Comparison of ENCODE assay signal across 33 mouse cellular contexts in the genomic region with DNA sequence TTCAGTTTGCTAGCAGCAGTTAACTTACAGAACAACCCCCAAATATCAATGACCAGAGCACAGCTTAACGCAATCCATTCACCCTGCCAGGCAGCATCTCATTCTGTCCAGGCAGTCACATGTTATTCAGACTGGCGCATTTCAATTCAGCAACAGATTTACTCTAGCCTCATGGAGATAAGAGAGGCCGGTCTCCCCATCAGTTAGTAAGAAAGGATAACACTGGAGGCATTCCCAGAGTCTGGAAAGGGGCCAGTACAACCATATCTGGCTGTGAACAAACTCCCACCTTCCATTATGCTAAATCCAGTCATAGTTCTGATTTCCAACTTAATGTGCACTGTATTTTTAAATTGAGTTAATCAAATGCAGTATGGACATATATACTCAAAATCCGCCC. TPM values are rescaled to one million over a fixed set of nuclear protein-coding genes. Genes with fewer than 3 reads are reported as not detected.
A peak's percentile ranks its signal among the peaks of the same experiment; 100 is the strongest.
DNase-seq lines count a peak whose midpoint lies in the region; ATAC-seq and TF ChIP-seq lines count a peak whose summit lies in the region.
"Had no signal": no experiment of that assay in that cellular context is flagged by ENCODE, and none has a peak within 500 bp of the region (broad histone marks: within the 10 kb centered on the region; RNA-seq: fewer than 3 reads in every experiment).

No protein-coding gene starts in this region.

- ATAC-seq in heart, embryonic 15.5 days (replicated peaks; ENCODE audit: insufficient number of reproducible peaks, insufficient read depth, low FRiP score, low read depth) = no peak
- no peak for ATAC-seq in midbrain, embryonic 13.5 days
- no peak for ATAC-seq in midbrain, postnatal 0 days (ENCODE audit: low FRiP score)
- ATAC-seq: forebrain, embryonic 16.5 days; intestine, embryonic 16.5 days; lung, postnatal 0 days; Patski had no signal

- H3K36me3 ChIP-seq in heart, embryonic 15.5 days = peaks cover 52% of the 10 kb centered on the region
- peaks cover 2% of the 10 kb centered on the region for H3K36me3 ChIP-seq in heart, adult 2 months (ENCODE audit: control insufficient read depth, insufficient read depth, low read length)
- peaks cover 65% of the 10 kb centered on the region for H3K36me3 ChIP-seq in midbrain, embryonic 13.5 days
- peaks cover 58% of the 10 kb centered on the region for H3K36me3 ChIP-seq in midbrain, postnatal 0 days (ENCODE audit: insufficient read depth, low read length)

- H3K27ac ChIP-seq in heart, embryonic 15.5 days = peak overlapping the region; percentile 39
- no peak overlapping the region for H3K27ac ChIP-seq in heart, adult 2 months
- no peak overlapping the region for H3K27ac ChIP-seq in midbrain, embryonic 13.5 days
- H3K27ac ChIP-seq in midbrain, postnatal 0 days (ENCODE audit: low read depth, low read length) = no peak overlapping the region
- H3K27ac ChIP-seq: gastrocnemius, adult 2 months; heart, embryonic 10.5 days; hindbrain, embryonic 13.5 days; kidney, postnatal 0 days; limb, embryonic 10.5 days; limb, embryonic 15.5 days; liver, embryonic 13.5 days; macrophage; neural tube, embryonic 15.5 days; stomach, postnatal 0 days had no signal

- 40% methylated on average over 4 of the region's 4 CpGs for WGBS in heart, embryonic 15.5 days
- 51% methylated on average over 4 of the region's 4 CpGs for WGBS in heart, adult 2 months
- 88% methylated on average over 4 of the region's 4 CpGs for WGBS in midbrain, embryonic 13.5 days
- WGBS in midbrain, postnatal 0 days = 76% methylated on average over 4 of the region's 4 CpGs

- intact Hi-C loops in heart, adult 2 months (cut with DNase I) = no loop called here

- H3K27me3 ChIP-seq in heart, embryonic 15.5 days = no peaks in the 10 kb centered on the region
- H3K27me3 ChIP-seq in heart, adult 2 months (ENCODE audit: control insufficient read depth, insufficient read depth, low read length) = no peaks in the 10 kb centered on the region
- H3K27me3 ChIP-seq in midbrain, embryonic 13.5 days = no peaks in the 10 kb centered on the region
- no peaks in the 10 kb centered on the region for H3K27me3 ChIP-seq in midbrain, postnatal 0 days (ENCODE audit: insufficient read depth, low read length)
- H3K27me3 ChIP-seq: hindbrain, embryonic 13.5 days; limb, embryonic 15.5 days; liver, embryonic 13.5 days; neural tube, embryonic 15.5 days; Patski had no signal

- peaks cover 2% of the 10 kb centered on the region; the same call in 1 of the 2 replicates for H3K79me2 ChIP-seq in heart, adult 2 months (replicated peaks; ENCODE audit: control insufficient read depth, insufficient read depth, low read length)

- TF ChIP-seq CTCF in heart, adult 2 months (IDR thresholded peaks at IDR 0.05) = no peak
- TF ChIP-seq CTCF in midbrain, postnatal 0 days (IDR thresholded peaks at IDR 0.05) = no peak

- no peaks in the 10 kb centered on the region for H3K9me3 ChIP-seq in heart, embryonic 15.5 days (replicated peaks)
- H3K9me3 ChIP-seq in midbrain, embryonic 13.5 days = no peaks in the 10 kb centered on the region
- no peaks in the 10 kb centered on the region for H3K9me3 ChIP-seq in midbrain, postnatal 0 days (ENCODE audit: low read length)
- H3K9me3 ChIP-seq: heart, embryonic 10.5 days; hindbrain, embryonic 13.5 days; limb, embryonic 10.5 days; limb, embryonic 15.5 days; liver, embryonic 13.5 days; neural tube, embryonic 15.5 days had no signal

- no peak for TF ChIP-seq EP300 in heart, adult 2 months (IDR thresholded peaks at IDR 0.05; ENCODE audit: insufficient read depth, low read depth, low read length)

- H3K9ac ChIP-seq in heart, embryonic 15.5 days = no peak overlapping the region
- no peak overlapping the region for H3K9ac ChIP-seq in heart, adult 2 months (ENCODE audit: low read depth, low read length)
- H3K9ac ChIP-seq in midbrain, embryonic 13.5 days (replicated peaks) = 0 out of 2 replicates have a peak overlapping the region, but pooled peaks have one; percentile 19
- no peak overlapping the region for H3K9ac ChIP-seq in midbrain, postnatal 0 days (replicated peaks; ENCODE audit: low read length, poor library complexity, severe bottlenecking)
- H3K9ac ChIP-seq: limb, embryonic 15.5 days; liver, embryonic 13.5 days; neural tube, embryonic 15.5 days had no signal

- no peak overlapping the region for H3K4me3 ChIP-seq in heart, embryonic 15.5 days
- no peak overlapping the region for H3K4me3 ChIP-seq in heart, adult 2 months
- no peak overlapping the region for H3K4me3 ChIP-seq in midbrain, embryonic 13.5 days (replicated peaks)
- no peak overlapping the region for H3K4me3 ChIP-seq in midbrain, postnatal 0 days (ENCODE audit: low read depth, low read length)
- H3K4me3 ChIP-seq: erythroblast, embryonic 14.5 days; gastrocnemius, adult 2 months; heart, embryonic 10.5 days; hindbrain, embryonic 13.5 days; limb, embryonic 10.5 days; limb, embryonic 15.5 days; liver, embryonic 13.5 days; neural tube, embryonic 15.5 days had no signal

- DNase-seq in heart, adult 11 months = peak; percentile 86
- no peak for DNase-seq in heart, postnatal 4 days
- DNase-seq in heart, adult 2 months = no peak
- DNase-seq in midbrain, postnatal 0 days (ENCODE audit: low spot score) = no peak
- DNase-seq in testis, postnatal 10 days (ENCODE audit: low spot score) = peak; percentile 36
- no peak for DNase-seq in thymus, postnatal 14 days
- DNase-seq: adrenal gland, postnatal 36 days; cerebellum, adult 2 months; cerebellum, postnatal 14 days; gastrocnemius, adult 2 months; gastrocnemius, postnatal 36 days; kidney, adult 8-10 months; kidney, postnatal 4 days; liver, embryonic 13.5 days; lung, adult 18-20 months; midbrain, embryonic 14.5 days; retina, postnatal 1 day; thymus, postnatal 25 days had no signal

- H3K4me1 ChIP-seq in heart, embryonic 15.5 days (replicated peaks) = peaks cover 52% of the 10 kb centered on the region
- H3K4me1 ChIP-seq in heart, adult 2 months (ENCODE audit: control insufficient read depth, insufficient read depth, low read length) = peaks cover 3% of the 10 kb centered on the region
- H3K4me1 ChIP-seq in midbrain, embryonic 13.5 days (replicated peaks) = peaks cover 30% of the 10 kb centered on the region
- no peaks in the 10 kb centered on the region for H3K4me1 ChIP-seq in midbrain, postnatal 0 days (ENCODE audit: insufficient read depth, low read length)

- no peak for TF ChIP-seq POLR2A in heart, adult 2 months (IDR thresholded peaks at IDR 0.05; ENCODE audit: insufficient read depth, low read depth, low read length)

- peak overlapping the region; percentile 5; the same call in 1 of the 2 replicates for H3K4me2 ChIP-seq in heart, embryonic 15.5 days
- H3K4me2 ChIP-seq in midbrain, embryonic 13.5 days (replicated peaks) = no peak overlapping the region
- H3K4me2 ChIP-seq in midbrain, postnatal 0 days (ENCODE audit: low read depth, low read length, poor library complexity, severe bottlenecking) = no peak overlapping the region
- H3K4me2 ChIP-seq: hindbrain, embryonic 13.5 days; limb, embryonic 15.5 days; liver, embryonic 13.5 days; neural tube, embryonic 15.5 days had no signal

RNA-seq across cellular contexts. Expression of a gene that starts 4.2 kb away (rescaled TPM):
- 100 to 1,000 TPM; 116 to 121 TPM for total RNA-seq in heart, postnatal 4 days (2021)
- 145 and 179 TPM in 2 replicates for polyA plus RNA-seq in heart, embryonic 15.5 days (2015; fragmentation: Nextera tagmentation; extraction: Ambion mirVana)
- 10 to 100 TPM; 40.4 to 44.5 TPM for total RNA-seq in heart, adult 2 months (2021)
- polyA plus RNA-seq in heart, adult 2 months (2012; rRNA removed) = 63.0 and 79.2 TPM in 2 replicates
- 172 and 176 TPM in 2 replicates for polyA plus RNA-seq in midbrain, embryonic 13.5 days (2015; fragmentation: Nextera tagmentation; extraction: Ambion mirVana)
- total RNA-seq in midbrain, postnatal 0 days (2014; rRNA removed) = 192 and 199 TPM in 2 replicates
- polyA plus RNA-seq in midbrain, postnatal 0 days (2015; fragmentation: Nextera tagmentation; extraction: Ambion mirVana) = 131 TPM in 2 replicates

RNA-seq across cellular contexts. Expression of a gene that starts 49.3 kb away (rescaled TPM):
- 10 to 100 TPM; 24.5 to 24.7 TPM for total RNA-seq in heart, postnatal 4 days (2021)
- polyA plus RNA-seq in heart, embryonic 15.5 days (2015; fragmentation: Nextera tagmentation; extraction: Ambion mirVana) = 63.3 and 85.2 TPM in 2 replicates
- total RNA-seq in heart, adult 2 months (2021) = 10 to 100 TPM; 16.7 to 18.4 TPM
- polyA plus RNA-seq in heart, adult 2 months (2012; rRNA removed) = 15.7 and 16.0 TPM in 2 replicates
- polyA plus RNA-seq in midbrain, embryonic 13.5 days (2015; fragmentation: Nextera tagmentation; extraction: Ambion mirVana) = 111 and 112 TPM in 2 replicates
- total RNA-seq in midbrain, postnatal 0 days (2014; rRNA removed) = 34.5 and 42.9 TPM in 2 replicates
- 67.6 and 73.5 TPM in 2 replicates for polyA plus RNA-seq in midbrain, postnatal 0 days (2015; fragmentation: Nextera tagmentation; extraction: Ambion mirVana)

Comparison
In these comparisons a context has a peak if more than half of its experiments do, and no peak if none do; other contexts are left out.
1. DNase-seq: peak in heart, adult 11 months (single experiment) and testis, postnatal 10 days (single experiment); none in heart, postnatal 4 days (single experiment), heart, adult 2 months (0 of 2), midbrain, postnatal 0 days (single experiment) and thymus, postnatal 14 days (single experiment).